Mouse (Mus musculus): Measurements from ENCODE around the gene Slco1c1.

DNA sequence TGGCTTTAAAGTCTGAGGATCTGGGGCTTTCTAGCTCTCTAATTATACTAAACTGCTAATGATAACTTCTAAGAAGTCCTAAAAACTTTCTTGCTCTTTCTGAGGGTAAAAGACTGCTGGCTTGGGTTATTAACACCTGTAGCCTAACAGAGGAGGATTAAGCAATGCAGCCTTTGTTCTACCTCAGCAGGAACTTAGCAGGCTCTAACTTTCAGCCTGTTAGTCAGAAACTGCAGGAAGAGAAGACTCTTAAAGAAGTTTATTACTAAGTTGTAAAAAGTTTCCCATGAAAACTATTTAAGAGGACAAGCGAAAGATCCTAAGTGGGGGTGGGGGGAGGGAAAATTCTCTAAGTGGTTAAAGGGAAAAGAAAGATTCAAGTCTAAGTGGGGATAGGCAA, 65.8 kb downstream of the Slco1c1 start:
- TF ChIP-seq POLR2A (IDR thresholded peaks at IDR 0.05; ENCODE audit: borderline replicate concordance, extremely low read depth, low read depth, low read length) (no peak), CTCF (IDR thresholded peaks at IDR 0.05; ENCODE audit: insufficient read depth, low read length) (no peak)
